Mouse (Mus musculus) brain, embryonic 18.5 days (tissue): ENCODE measurements around the gene Cnn2.
"Not testable (repeated sequence)": the region's sequence is repeated elsewhere in the genome, so short reads cannot be mapped to it uniquely, and the experiment has no call there.

Experiments
- DNase-seq: peaks from one replicate; pipeline ENCODE4 v3.0.0-alpha.2; 2012; ENCODE audit warnings: low read depth, low spot score

Gene Cnn2

GRCm38 (mm10) chr10:80036832-80037231 is 48.4 kb downstream of the Cnn2 start:
- no peak for DNase-seq

GRCm38 (mm10) chr10:80039559-80039979 is 51.2 kb downstream of the Cnn2 start, which contains the start of gene Polr2e:
Polr2e (minus strand) TSS chr10:80039795.
- peak; percentile 92 for DNase-seq

- DNase-seq, result not testable (repeated sequence)
Measured at GRCm38 (mm10) chr10:80041409-80042060, 53.2 kb downstream of the Cnn2 start.

GRCm38 (mm10) chr10:80044087-80044486 is 55.7 kb downstream of the Cnn2 start:
- no peak for DNase-seq

GRCm38 (mm10) chr10:80045364-80045763 is 57.0 kb downstream of the Cnn2 start:
- DNase-seq, result not testable (repeated sequence)
